Mouse (Mus musculus) C2C12 (cell line): ENCODE results near the gene Cuedc1. TPM values are rescaled to one million over a fixed set of nuclear protein-coding genes. Genes with fewer than 3 reads are reported as not detected.
A peak's percentile ranks its signal among the peaks of the same experiment; 100 is the strongest.

Experiments used
- H3K27me3 ChIP-seq: one replicate; pipeline ENCODE4 v1.6.1; 2011; ENCODE audit not compliant: control insufficient read depth, insufficient read depth, insufficient read length
- H3K36me3 ChIP-seq: one replicate; pipeline ENCODE4 v1.6.1; 2011; ENCODE audit not compliant: control insufficient read depth, insufficient read depth
- H3K4me3 ChIP-seq: one replicate; pipeline ENCODE4 v1.5.1; 2011; ENCODE audit warnings: mild to moderate bottlenecking, control low read depth; ENCODE audit not compliant: poor library complexity, insufficient read depth, severe bottlenecking
- H3K79me2 ChIP-seq: one replicate; pipeline ENCODE4 v1.6.1; 2011; ENCODE audit not compliant: control insufficient read depth, insufficient read depth
- H3K79me3 ChIP-seq: one replicate; pipeline ENCODE4 v1.6.1; 2011; ENCODE audit warnings: low read depth, control low read depth
- H3ac ChIP-seq: one replicate; pipeline ENCODE3; 2011; ENCODE audit warnings: low read depth; ENCODE audit not compliant: control insufficient read depth, insufficient read length
- CEBPB ChIP-seq: IDR thresholded peaks from one replicate; pipeline ENCODE4 v1.6.1; 2011; ENCODE audit warnings: low read depth, mild to moderate bottlenecking, control low read depth, moderate library complexity
- CTCF ChIP-seq: IDR thresholded peaks from one replicate; pipeline ENCODE4 v1.5.1; 2011; ENCODE audit not compliant: control insufficient read depth, insufficient read depth, insufficient read length
- FOSL1 ChIP-seq: IDR thresholded peaks from one replicate; pipeline ENCODE4 v1.8.0; 2011; ENCODE audit warnings: mild to moderate bottlenecking, low read length; ENCODE audit not compliant: poor library complexity, insufficient read depth, severe bottlenecking
- MAX ChIP-seq: IDR thresholded peaks from one replicate; pipeline ENCODE4 v1.6.1; 2011; ENCODE audit warnings: mild to moderate bottlenecking, control low read depth
- MYOD1 ChIP-seq: IDR thresholded peaks from one replicate; pipeline ENCODE4 v1.6.1; 2011; ENCODE audit warnings: low read depth; ENCODE audit not compliant: control insufficient read depth, insufficient read length
- MYOG ChIP-seq: IDR thresholded peaks from one replicate; pipeline ENCODE4 v1.6.1; 2011; ENCODE audit not compliant: control insufficient read depth, insufficient read length; ENCODE audit errors: extremely low read depth
- USF1 ChIP-seq: IDR thresholded peaks from one replicate; pipeline ENCODE4 v1.6.1; 2011; ENCODE audit warnings: low read depth, mild to moderate bottlenecking, control low read depth, moderate library complexity
- polyA plus RNA-seq: library from polyadenylated mRNA; unstranded; fragments of >200 nt; fragmentation: generic; extraction: Trizol; gene quantifications from one replicate; pipeline ENCODE4 v1.2.1, GENCODE M21; 2012; ENCODE audit warnings: missing spikeins

Gene Cuedc1
- polyA plus RNA-seq, 1 experiment = 16.2 TPM

DNA sequence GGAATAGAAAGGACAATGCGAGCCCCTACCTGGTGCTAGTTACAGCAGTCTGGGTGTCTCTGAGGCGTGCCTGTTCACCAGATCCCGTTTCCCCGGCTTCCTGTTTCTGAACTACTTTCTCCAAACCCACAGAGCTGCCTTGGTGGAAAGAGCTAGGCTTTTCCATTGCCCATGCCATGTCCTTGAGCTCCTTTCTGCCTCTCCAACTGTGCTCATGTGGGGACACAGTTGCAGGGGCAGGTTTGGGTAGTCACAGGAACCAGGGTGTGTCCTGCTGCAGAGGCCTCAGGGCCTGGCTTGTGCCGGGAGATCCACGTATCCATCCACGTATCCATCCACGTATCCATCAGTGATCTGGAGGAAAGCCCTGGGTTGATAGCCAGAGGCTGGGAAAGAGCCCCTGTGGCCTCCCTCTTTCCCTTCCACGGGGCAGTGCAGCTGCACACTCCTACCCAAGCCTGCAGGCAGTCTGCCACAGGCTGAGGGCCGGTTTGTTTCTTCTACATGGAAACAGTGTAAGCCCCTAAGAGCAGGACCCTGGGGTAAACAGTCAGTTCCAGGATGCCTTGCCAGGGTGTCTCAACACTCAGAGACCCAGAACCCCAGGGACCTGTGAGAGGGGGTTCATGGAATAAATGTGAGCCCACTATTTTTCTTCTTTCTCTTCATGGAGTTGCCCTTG lies 68.0 kb downstream of the Cuedc1 start:
- TF ChIP-seq MYOD1 = no peak
- TF ChIP-seq MYOG = no peak
- no peak for TF ChIP-seq MAX
- TF ChIP-seq CEBPB = no peak
- TF ChIP-seq FOSL1 = no peak
- no peak for TF ChIP-seq USF1
- TF ChIP-seq CTCF = no peak
- Histone ChIP-seq H3K4me3 (no peak overlapping the region), H3K79me2 (peaks cover 27% of the 10 kb centered on the region), H3K79me3 (peaks cover 3% of the 10 kb centered on the region), H3ac (peak overlapping the region; percentile 57), H3K36me3 (no peaks in the 10 kb centered on the region), H3K27me3 (no peaks in the 10 kb centered on the region)

DNA sequence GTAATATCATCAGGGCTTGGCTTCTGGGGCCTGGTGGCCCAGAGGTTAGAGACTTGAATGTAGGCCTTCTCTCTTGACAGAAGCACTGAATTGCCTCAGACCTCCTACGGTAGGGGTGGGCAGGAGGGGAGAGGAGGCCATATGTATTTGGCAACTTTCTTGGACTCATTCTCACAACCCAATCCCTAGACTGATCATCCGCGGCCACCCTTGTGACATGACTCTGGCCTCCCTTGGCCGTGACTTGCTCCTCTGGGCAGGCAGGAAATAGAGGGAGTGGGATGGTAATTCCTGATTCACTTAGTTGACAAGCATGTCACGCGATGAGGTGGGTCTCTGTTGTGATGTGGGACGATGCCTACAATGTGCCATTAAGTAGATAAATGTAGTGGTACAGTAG lies 68.6 kb downstream of the Cuedc1 start:
- Histone ChIP-seq H3ac (no peak overlapping the region), H3K27me3 (no peaks in the 10 kb centered on the region), H3K79me2 (peaks cover 27% of the 10 kb centered on the region), H3K36me3 (peaks cover under 1% of the 10 kb centered on the region), H3K4me3 (no peak overlapping the region), H3K79me3 (peaks cover 3% of the 10 kb centered on the region)
- no peak for TF ChIP-seq MYOG

DNA sequence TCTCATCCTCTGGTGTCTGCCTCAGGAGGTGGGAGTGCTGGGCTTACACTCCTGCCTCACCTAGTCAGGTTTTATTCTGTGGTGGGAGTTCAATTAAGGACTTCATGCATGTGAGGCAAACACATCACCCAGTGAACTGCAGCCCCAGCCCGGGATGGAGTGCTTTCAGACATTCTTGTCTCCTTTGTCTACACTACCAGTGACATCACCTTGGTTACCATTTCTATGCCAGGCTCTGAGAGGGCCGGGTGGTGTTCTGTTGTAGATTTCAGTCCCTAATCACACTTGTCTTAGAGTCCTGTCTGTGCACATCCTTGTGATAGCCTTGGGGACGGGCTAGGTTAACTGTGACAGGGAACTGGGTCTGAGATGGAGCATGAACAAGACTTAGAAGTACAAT lies 70.8 kb downstream of the Cuedc1 start:
- peaks cover 7% of the 10 kb centered on the region for H3K36me3 ChIP-seq
- no peak overlapping the region for H3K4me3 ChIP-seq
- H3K79me3 ChIP-seq = peaks cover 3% of the 10 kb centered on the region
- H3K27me3 ChIP-seq = no peaks in the 10 kb centered on the region
- TF ChIP-seq CEBPB = no peak
- no peak for TF ChIP-seq FOSL1
- no peak for TF ChIP-seq USF1
- no peak for TF ChIP-seq MYOG
- no peak for TF ChIP-seq MAX
- TF ChIP-seq CTCF = no peak
- TF ChIP-seq MYOD1 = no peak
- no peak overlapping the region for H3ac ChIP-seq
- peaks cover 18% of the 10 kb centered on the region for H3K79me2 ChIP-seq

DNA sequence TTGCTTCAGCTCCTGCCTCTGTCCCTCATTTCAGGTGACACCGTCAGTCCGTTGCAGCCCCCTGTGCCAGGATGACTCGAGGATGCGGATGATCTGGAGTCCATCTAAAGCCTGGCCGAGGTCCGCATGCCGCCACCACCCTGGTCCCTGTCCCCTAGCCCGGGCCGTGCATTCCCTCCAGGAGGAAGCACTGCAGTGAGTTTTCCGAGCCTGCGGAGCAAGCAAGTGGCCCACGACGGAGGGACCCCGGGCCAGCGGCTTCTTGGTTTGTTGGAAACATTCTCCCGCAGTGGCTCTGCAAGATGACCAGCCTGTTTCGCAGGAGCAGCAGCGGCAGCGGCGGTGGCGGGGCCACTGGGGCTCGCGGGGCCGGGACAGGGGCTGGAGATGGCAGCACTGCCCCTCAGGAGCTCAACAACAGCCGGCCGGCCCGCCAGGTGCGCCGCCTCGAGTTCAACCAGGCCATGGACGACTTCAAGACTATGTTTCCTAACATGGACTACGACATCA lies 71.7 kb downstream of the Cuedc1 start:
- H3K4me3 ChIP-seq = no peak overlapping the region
- peaks cover 3% of the 10 kb centered on the region for H3K79me3 ChIP-seq
- H3K27me3 ChIP-seq = no peaks in the 10 kb centered on the region
- TF ChIP-seq MYOD1 (no peak), USF1 (no peak), CTCF (no peak), MAX (no peak), FOSL1 (no peak), CEBPB (no peak), MYOG (no peak)
- H3ac ChIP-seq = no peak overlapping the region
- H3K79me2 ChIP-seq = peaks cover 18% of the 10 kb centered on the region
- peaks cover 7% of the 10 kb centered on the region for H3K36me3 ChIP-seq

DNA sequence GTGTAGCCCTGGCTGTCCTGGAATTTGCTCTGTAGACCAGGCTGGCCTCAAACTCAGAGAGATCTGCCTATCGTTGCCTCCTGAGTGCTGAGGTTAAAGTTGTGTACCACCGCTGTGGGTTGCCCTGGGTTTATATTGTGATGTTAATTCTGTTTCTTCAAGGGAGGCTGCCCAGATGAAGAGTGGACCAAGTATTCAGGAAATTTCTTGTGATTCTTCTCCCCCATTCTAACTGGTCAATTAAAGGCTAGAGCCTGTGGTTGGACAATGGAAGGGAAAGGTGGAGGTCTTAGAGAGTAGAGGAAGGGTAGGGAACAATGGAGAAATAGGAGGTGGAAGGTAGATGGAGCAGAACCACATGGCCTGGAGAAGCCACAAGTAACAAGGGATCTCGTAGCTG lies 72.7 kb downstream of the Cuedc1 start:
- peaks cover 17% of the 10 kb centered on the region for H3K79me2 ChIP-seq
- H3K79me3 ChIP-seq = peaks cover 3% of the 10 kb centered on the region
- H3K4me3 ChIP-seq = no peak overlapping the region
- no peaks in the 10 kb centered on the region for H3K27me3 ChIP-seq
- no peak overlapping the region for H3ac ChIP-seq
- H3K36me3 ChIP-seq = peaks cover 7% of the 10 kb centered on the region
- TF ChIP-seq USF1 (no peak), MAX (no peak), CTCF (no peak), MYOG (no peak), FOSL1 (no peak), CEBPB (no peak), MYOD1 (no peak)

DNA sequence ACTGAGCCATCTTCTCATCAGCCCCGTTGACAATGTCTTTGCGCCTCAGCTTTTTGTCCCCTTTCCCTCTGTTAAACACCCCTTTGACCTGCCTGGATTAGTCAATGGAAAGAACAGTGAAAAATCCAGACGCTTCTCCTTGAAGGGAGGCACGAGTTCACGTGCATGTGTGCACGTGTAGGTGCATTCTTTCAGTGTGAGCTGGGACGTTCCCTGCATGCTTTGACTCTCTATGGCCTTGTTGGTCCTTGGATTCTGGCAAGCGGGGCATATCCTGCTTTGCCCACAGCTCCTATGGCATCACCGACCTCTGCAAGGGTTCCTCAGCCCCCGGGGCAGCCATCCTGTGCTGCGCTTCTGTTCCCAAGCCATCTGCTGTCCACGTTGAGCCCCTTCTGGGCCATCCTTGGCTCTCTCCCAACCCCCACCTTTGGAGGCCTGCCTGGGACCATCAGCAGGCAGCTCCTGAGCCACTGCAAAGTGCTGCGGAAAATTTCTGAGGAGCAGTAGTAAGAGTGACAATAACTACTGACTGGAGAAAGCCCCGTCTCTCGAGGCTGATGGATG lies 74.1 kb downstream of the Cuedc1 start:
- Histone ChIP-seq H3K36me3 (peaks cover 7% of the 10 kb centered on the region), H3K79me3 (peaks cover 3% of the 10 kb centered on the region), H3K27me3 (no peaks in the 10 kb centered on the region), H3K79me2 (peaks cover 4% of the 10 kb centered on the region), H3K4me3 (no peak overlapping the region), H3ac (no peak overlapping the region)
- TF ChIP-seq USF1 = no peak
- no peak for TF ChIP-seq FOSL1
- no peak for TF ChIP-seq CEBPB
- TF ChIP-seq MYOD1 = no peak
- TF ChIP-seq CTCF = no peak
- no peak for TF ChIP-seq MAX
- no peak for TF ChIP-seq MYOG
